ENCODE assay signal across 23 mouse cellular contexts in genomic region chr16:24839018-24839417, GRCm38 (mm10).
"Had no signal": no experiment of that assay in that cellular context is flagged by ENCODE, and none has a peak within 500 bp of the region (broad histone marks: within the 10 kb centered on the region; RNA-seq: fewer than 3 reads in every experiment).

No protein-coding gene starts in this region.

- H3K4me2 ChIP-seq: liver, embryonic 12.5 days; liver, embryonic 15.5 days; lung, embryonic 15.5 days; midbrain, embryonic 13.5 days; neural tube, embryonic 13.5 days had no signal

- H3K27ac ChIP-seq: liver, embryonic 12.5 days; liver, embryonic 15.5 days; lung, embryonic 15.5 days; midbrain, embryonic 10.5 days; midbrain, embryonic 13.5 days; neural tube, embryonic 13.5 days; stomach, postnatal 0 days had no signal

- DNase-seq: kidney, adult 9 months; kidney, postnatal 14 days; kidney, postnatal 4 days; liver; lung, adult 18-20 months; lung, postnatal 10 days; lung, postnatal 36 days; retina, postnatal 1 day; right cerebral cortex, postnatal 25 days; spleen, adult 18-20 months; thymus, adult 2 months; thymus, postnatal 14 days; thymus, postnatal 4 days had no signal

- H3K9me3 ChIP-seq: liver, embryonic 12.5 days; liver, embryonic 15.5 days; lung, embryonic 15.5 days; megakaryocyte, embryonic 14.5 days; midbrain, embryonic 10.5 days; midbrain, embryonic 13.5 days; neural tube, embryonic 13.5 days had no signal

- H3K27me3 ChIP-seq: liver, embryonic 12.5 days; liver, embryonic 15.5 days; lung, embryonic 15.5 days; midbrain, embryonic 13.5 days; neural tube, embryonic 13.5 days had no signal

- H3K36me3 ChIP-seq: liver, embryonic 12.5 days; liver, embryonic 15.5 days; lung, embryonic 15.5 days; midbrain, embryonic 10.5 days; midbrain, embryonic 13.5 days; neural tube, embryonic 13.5 days had no signal

- H3K4me1 ChIP-seq: liver, embryonic 12.5 days; liver, embryonic 15.5 days; lung, embryonic 15.5 days; megakaryocyte, embryonic 14.5 days; midbrain, embryonic 10.5 days; midbrain, embryonic 13.5 days; neural tube, embryonic 13.5 days had no signal

- H3K4me3 ChIP-seq: liver, embryonic 12.5 days; liver, embryonic 15.5 days; lung, embryonic 15.5 days; megakaryocyte, embryonic 14.5 days; midbrain, embryonic 10.5 days; midbrain, embryonic 13.5 days; myocyte; neural tube, embryonic 13.5 days had no signal

- ATAC-seq: liver, embryonic 12.5 days; midbrain, embryonic 13.5 days; midbrain, embryonic 16.5 days had no signal

- H3K9ac ChIP-seq: liver, embryonic 12.5 days; liver, embryonic 15.5 days; lung, embryonic 15.5 days; midbrain, embryonic 13.5 days; neural tube, embryonic 13.5 days had no signal
